Mouse (Mus musculus) heart, adult 8-10 months (tissue): ENCODE results near the gene Nyap1. TPM values are rescaled to one million over a fixed set of nuclear protein-coding genes. Genes with fewer than 3 reads are reported as not detected.
"Not testable (repeated sequence)": the region's sequence is repeated elsewhere in the genome, so short reads cannot be mapped to it uniquely, and the experiment has no call there.

Experiments used
- DNase-seq: peaks from one replicate; pipeline ENCODE4 v3.0.0; 2022; ENCODE audit warnings: low spot score
- total RNA-seq, 4 experiments: library from RNA; stranded (reverse); gene quantifications; 2 replicates each; pipeline ENCODE4 v1.2.4; 2022

Gene Nyap1
- total RNA-seq, 4 experiments from 2014 or later, result 0.35 to 0.89 (median 0.81) TPM

DNA sequence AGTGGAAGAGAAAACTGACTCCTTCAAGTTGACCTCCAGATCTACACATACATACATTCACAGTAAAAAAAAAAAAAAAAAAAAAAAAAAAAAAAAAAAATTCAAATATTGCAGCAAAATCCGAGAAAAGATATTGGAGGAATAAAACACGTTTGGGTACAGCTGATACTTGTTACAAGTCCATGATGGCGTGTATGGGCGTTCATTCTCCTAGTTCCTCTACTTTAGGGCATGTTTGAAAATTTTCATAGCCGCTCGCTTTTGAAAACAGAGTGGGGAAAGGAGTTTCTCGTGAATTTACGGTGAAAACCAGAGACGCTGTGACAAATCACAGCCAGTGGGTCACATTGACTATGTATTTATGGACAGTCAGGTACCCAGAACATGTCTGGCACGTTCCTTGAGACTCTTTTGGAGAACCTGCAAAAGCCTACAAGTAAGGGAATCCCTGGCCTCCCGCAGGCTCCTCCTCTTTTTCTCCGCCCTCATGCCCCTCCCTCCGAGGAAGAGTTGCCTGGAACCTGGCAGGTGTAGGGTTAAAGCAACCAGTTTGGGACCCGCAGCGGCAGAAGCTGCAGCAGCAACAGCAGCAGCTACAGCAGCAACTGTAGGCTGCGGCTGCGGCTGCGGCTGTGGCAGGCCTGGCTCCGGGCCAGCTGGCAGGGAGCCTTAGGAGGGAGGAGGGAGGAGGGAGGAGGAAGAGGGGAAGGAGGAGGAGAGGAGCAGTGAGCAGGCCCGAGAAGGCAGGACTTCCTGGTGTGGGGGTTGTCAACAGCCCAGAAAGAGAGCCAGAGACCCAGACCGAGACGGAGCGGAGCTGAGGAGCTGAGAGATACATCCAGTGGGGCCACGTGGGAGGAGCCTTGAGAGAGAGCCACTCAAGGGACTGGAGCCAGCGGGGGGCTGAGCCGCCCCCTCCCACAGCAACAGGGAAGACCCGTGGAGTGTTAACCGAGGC lies 4.1 kb upstream of the Nyap1 start, which contains the start of gene Tsc22d4:
Tsc22d4 (plus strand) TSS at position 517 of the 958 bp plus-strand sequence.
- DNase-seq, result peak; percentile 94

- no peak for DNase-seq
Measured at GRCm38 (mm10) chr5:137744197-137744596, 2.8 kb upstream of the Nyap1 start.

DNA sequence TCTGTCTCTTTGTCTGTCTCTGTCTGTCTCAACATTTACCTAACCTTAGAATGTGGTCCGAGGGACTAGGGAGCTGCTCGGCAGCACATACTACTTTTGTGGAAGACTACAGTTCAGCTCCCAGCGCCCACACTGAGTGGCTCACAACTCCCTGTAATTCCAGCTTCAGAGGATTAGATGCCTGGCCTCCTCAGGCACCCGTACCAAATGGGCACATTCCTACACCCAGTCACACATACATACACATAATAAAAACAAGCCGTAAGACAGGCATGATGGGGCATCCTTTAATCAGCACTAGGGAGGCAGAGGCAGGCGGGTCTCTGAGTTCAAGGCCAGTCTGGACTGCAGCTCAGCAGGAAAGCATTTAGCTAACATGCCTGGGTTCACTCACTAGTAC lies 1.4 kb upstream of the Nyap1 start:
- no peak for DNase-seq

DNA sequence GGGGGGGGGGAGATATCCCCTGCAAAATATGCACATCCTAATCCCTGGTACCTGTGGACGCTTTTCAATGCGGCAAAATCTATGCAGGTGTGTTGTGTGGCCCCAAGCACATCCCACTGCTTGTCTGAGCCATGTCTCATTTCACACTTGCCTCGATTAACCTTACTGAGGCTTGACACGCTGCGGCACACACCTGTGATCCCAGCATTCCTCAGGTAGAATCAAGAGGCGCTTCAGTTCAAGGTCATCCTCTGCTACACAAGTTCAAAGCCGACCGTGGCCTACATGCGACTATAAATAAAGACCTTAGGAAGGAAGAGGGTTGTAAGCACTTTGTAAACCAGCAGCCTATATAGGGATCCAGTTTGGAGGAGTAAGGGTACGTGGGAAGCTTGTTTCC lies 641 bp upstream of the Nyap1 start:
- no peak for DNase-seq

DNA sequence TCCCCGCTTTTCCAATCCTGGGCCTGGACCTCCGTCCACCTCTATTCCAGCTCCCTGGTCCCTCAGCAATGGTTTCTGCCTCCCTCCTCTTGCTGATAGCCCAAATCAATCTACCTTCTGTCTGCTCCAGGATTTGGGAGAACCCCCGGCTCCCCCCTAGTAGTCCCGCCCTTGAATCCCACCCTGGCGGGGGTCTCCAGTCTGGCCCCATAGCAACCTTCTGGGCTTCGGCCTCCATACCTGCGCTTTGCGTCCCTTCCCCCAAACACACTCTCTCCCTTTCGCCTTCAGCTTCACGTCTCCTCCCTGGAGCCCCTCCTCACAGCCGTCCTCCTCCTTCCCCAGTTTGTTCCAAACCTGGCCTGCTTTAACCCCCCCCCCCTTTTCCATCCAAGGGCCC lies 901 bp downstream of the Nyap1 start:
- no peak for DNase-seq

DNA sequence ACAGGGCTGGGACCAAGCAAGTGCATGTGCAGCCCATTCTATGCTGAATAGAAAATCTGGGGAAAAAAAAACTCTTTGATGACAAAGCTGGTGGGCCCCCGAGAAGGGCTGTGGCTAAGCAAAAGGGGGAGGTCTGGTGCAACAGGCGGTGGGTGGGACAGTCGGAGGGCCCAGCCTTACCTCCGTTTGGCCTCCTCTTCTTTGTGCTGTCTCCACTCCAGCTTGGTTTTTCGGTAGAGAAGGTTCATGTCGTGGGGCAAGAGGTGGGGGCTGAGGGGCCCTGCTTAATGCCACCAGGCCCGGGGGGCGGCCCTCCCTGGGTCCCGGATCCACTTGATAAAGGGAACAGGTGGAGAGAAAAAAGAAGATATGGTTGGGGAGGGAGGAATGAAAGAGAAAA lies 1.9 kb downstream of the Nyap1 start:
- no peak for DNase-seq

- no peak for DNase-seq
Measured at GRCm38 (mm10) chr5:137738516-137738915, 2.9 kb downstream of the Nyap1 start.

DNA sequence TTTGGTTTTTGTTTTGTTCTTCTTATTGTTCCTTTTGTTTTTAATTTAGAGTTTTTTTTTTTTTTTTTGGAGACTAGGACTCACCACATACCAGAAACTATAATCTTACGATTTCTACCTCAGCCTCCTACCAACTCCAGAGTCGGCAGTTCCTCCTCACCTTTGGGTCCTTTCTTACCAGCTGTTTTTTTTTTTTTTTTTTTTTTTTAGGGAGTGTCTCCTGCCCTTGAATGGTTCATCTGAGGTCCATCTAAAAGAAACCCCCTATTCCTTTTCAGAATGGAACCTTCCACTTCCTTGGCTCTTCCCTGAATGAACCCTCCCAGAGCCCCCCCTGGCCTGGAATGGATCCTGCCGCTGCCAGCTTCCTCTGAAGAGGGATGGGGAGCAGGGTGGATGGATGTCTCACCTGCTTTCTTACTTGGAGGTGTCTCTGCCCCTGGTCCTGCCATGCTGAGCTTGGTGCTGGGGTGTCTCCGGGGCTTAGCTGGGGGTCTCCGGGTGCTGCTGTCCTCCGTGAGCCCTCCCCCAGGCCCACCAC lies 3.9 kb downstream of the Nyap1 start:
- DNase-seq, result no peak

DNA sequence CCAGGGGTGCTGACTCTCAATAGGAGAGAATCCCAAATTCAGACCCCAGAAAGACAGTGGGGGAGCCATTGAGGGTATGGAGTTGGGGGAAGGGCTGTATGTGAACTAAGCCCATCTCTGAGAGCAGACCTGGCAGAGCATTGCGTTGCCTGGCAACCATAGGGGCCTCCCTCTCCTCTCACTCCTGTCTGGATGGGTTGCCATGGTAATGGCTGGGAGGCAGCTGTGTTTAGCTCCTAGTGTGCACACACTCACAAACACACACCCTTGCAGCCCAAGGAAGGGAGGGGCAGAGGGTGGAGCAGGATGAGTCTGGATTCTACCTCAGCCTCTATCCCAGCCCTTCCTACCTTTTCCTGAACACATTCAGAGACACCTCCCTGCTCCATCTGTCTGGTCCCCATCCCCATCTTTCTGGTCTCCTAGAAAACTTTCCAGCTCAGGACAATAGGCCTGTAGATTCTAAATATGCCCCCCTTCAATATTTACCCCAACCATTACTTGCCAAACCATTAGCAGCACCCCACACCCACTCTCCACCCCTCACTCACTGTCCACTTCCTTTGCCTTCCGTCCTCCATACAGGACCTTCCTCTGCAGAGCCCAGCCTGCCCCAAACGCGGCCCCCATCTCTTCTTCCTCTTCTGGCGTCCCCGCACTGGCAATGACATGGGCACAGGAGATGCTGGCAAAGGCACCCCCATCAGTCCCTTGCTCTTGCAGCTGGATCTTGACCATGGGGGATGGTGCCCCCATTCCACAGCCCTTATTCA lies 6.9 kb downstream of the Nyap1 start:
- DNase-seq, result no peak

DNA sequence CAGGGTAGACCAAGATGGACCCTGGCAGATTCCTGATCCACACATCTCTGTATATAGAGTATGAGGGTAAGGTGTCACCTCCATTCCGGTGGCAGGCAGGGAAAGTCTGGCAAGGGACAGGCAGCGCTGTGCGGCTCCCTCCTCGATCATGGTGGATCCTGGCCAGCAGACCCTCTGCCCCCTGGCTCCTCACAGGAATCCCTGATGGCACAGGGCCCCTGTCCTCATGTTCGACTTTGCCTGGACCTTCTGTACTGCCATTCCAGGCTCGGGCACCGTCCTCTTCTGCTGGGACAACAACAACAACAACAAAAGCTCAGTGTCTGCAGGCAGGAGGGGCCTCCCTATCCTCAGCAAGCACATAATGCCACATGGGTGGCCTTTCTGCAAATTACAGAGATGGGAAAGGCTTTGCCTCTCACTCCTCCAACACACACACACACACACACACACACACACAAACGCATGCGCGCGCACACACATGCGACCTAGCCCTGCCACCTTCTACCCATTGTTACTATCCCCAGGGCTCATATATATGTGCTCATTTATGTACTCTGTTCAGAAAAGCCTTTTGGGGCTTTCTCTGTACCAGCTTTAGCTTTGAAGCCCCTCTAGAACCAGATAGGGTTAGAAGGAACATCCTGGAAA lies 7.6 kb downstream of the Nyap1 start:
- DNase-seq, result no peak

GRCm38 (mm10) chr5:137726767-137727166 lies 14.6 kb downstream of the Nyap1 start:
- DNase-seq, result no peak

DNA sequence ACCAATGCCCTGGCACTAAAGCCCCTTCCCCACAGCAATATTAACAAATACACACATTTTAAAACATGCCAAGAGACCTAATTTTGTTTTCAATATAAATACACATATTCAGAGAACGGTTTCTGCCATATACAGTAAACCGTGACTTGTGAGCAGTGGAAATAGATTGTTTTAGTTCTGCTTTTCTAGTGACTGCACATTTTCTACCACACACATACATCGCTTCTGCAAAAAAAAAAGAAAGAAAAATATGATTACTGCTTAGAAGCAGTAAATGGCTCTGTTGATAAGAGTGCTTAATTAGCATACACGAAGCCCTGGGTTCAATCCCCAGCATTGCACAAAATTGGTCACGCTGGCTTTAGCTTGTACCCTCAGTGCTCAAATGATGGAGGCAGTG lies 17.6 kb downstream of the Nyap1 start:
- DNase-seq, result no peak

DNA sequence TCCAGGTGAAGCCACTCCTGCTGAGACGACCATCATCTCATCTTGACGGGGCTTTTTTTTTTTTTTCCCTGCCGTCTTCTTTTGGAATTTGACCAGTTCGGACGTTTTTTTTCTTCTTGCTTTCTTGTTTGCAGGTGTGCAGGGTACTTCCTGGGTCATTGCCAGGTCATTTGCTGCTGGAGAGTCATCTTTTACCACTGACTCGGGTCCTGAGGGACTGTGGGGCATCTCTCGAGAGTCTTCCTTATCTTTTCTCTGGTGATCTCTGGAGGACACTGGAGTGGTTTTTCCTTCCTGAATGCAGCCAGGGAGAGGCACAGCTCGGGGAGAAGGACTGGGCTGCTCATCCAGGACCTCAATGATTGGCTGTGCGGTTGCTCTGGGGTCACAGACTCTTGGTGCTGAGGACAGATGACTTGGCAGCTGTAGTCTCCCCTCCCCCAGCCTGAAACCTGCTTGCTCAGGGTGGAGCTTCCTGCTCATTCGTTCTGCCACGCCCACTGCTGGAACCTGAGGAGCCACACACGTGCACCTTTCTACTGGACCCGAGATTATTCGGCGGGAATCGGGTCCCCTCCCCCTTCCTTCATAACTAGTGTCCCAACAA lies 20.7 kb downstream of the Nyap1 start:
- DNase-seq, result not testable (repeated sequence)

GRCm38 (mm10) chr5:137719088-137719487 lies 22.3 kb downstream of the Nyap1 start:
- DNase-seq, result no peak

DNA sequence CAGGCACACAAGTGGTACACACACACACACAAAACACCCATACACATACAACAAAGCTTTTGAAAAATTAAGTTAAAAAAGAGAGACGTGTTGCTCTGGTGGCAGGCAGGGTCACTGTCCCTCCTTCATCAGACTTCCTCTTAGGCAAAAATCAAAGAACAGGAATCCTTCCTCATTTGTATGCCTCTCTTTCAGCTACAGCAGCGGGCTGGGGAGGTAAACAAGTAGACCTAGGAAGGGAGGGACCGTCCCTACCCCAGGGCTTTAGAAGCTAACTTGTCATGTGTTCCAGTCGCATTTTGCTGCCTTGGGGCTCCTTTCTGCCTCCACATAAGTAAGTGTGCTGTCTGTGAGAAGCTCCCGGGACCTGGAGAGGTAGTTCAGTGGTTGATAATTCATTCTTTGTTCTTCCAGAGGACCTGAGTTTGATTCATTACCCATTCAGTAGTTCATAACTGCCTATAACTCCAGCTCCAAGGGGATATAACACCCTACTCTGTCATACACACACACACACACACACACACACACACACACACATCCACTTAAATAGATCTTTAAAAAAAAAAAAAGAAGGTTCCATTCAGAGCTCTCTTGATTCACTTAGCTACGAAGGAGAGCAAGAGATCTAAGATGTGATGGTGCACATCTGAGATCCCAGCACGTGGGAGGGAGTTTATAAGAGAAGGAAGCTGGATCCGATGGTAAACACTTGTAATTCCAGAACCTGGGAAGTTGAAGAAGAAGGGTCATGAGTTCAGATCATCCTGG lies 23.2 kb downstream of the Nyap1 start:
- no peak for DNase-seq

DNA sequence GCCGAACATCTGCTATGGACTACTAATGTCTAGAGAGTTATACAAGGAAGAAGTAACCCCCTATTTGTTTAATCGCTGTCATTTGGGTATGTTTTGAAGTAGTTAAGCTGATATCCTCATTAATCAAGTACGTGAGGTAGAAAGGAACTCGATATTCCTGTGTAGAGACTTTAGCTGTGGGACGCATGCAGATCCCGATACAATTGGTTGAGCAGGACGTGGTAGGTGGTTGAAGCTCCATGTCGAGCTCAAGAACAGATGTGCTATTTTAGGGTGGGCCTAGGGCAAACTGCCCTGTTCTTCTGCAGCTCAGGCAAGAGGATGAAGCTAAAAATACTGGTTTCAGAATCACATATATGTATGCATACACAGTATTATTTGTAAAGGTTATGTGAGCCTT lies 25.7 kb downstream of the Nyap1 start:
- DNase-seq, result no peak

DNA sequence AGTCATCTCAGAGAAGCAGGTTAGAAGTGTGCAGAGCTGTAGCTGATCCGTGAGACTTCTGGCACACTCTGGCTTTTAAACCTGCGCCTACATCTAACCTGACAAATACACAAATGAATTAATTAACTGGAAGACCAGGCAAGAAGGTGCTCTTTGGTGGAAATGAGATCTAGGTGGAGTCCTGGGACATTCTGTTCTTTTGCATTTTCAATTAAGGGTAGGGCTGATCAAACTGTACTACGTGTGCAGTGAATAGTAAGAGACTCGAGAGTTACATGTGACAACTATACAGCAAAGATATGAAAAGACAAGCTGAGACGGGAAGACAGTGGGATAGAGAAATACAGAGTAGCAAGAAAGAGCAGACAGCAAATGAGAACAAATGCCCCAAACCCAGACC lies 28.0 kb downstream of the Nyap1 start:
- no peak for DNase-seq

DNA sequence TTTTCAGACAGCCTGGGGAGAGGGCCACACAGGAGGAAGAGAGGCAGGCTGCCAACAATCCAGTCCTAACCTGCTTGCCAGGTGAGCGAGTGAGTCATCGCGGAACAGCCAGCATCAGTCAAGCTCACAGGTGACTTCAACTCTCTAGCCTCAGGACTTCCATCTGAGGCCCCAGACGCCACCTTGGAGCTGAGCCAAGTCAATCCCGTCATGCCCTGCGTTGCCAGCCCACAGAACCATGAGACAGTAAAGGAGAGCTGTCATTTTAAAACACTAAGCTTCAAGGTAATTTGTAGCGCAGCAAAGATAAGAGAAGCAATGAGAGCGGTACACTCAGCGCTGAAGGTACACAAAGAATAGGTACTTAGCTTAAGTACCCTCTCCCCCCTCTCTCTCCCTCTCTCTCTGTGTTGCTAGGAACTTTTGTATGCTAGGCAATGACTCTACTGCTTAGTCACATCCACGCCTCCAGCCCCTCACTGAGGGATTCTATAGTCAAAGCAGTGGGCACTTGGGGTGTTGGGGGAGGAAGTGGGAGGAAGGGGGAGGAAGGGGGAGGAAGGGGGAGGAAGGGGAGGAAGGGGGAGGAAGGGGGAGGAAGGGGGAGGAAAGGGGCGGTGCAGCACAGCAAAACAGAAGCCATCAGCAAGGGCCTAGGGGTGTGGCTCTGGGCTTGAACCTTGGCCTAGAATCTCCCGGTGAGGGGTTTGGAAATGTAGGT lies 34.3 kb downstream of the Nyap1 start:
- DNase-seq, result no peak

DNA sequence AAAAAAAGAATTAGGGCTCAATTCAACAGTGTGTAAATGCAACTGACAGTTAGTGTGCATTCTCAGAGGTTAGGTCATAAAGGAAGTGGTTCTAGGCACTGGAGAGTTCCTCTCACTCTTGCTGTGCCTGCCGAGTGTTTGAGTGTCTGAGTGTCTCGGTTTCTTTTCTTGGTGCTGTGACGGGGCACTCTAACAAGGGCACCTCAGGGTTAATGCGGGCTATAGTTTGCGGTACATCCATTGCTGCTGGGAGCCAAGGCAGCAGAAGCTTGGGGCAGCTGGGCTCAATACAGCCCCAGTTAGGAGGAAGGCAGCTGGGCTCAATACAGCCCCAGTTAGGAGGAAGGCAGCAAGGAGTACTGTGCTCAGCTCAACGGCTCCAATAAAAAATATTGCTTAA lies 36.2 kb downstream of the Nyap1 start:
- no peak for DNase-seq

GRCm38 (mm10) chr5:137699850-137700249 lies 41.6 kb downstream of the Nyap1 start:
- DNase-seq, result no peak
